Mouse (Mus musculus) myocyte (in vitro differentiated cells): Measurements from ENCODE around the gene Rnf217.

Source experiments
- CEBPB ChIP-seq: IDR thresholded peaks from 2 replicates; pipeline ENCODE4 v1.6.1; 2011; ENCODE audit warnings: mild to moderate bottlenecking, moderate library complexity; ENCODE audit not compliant: poor library complexity, insufficient read depth, severe bottlenecking
- E2F4 ChIP-seq: IDR thresholded peaks from one replicate; pipeline ENCODE4 v1.6.1; 2011; ENCODE audit warnings: mild to moderate bottlenecking, control low read depth, moderate library complexity; ENCODE audit not compliant: insufficient read depth
- MYOD1 ChIP-seq, 3 experiments: IDR thresholded peaks; one replicate each; pipeline ENCODE4 v1.6.1; 2011; ENCODE audit warnings: control low read depth in 2 of 3, low read depth in 2 of 3, mild to moderate bottlenecking in 2 of 3, moderate library complexity in 1 of 3; ENCODE audit not compliant: insufficient read length in 2 of 3, control insufficient read depth in 1 of 3
- POLR2A ChIP-seq: IDR thresholded peaks from one replicate; pipeline ENCODE4 v1.6.1; 2011; ENCODE audit warnings: low read depth, mild to moderate bottlenecking, control low read depth, moderate library complexity; ENCODE audit not compliant: insufficient read length
- POLR2AphosphoS2 ChIP-seq: IDR thresholded peaks from one replicate; pipeline ENCODE4 v1.6.1; 2011; ENCODE audit warnings: low read depth, control low read depth; ENCODE audit not compliant: insufficient read length
- REST ChIP-seq: IDR thresholded peaks from one replicate; pipeline ENCODE4 v1.6.1; 2011; ENCODE audit warnings: mild to moderate bottlenecking, control low read depth, moderate library complexity; ENCODE audit not compliant: insufficient read depth, insufficient read length
- SRF ChIP-seq: IDR thresholded peaks from one replicate; pipeline ENCODE4 v1.6.1; 2011; ENCODE audit warnings: low read depth; ENCODE audit not compliant: control insufficient read depth, insufficient read length
- USF1 ChIP-seq: IDR thresholded peaks from one replicate; pipeline ENCODE4 v1.6.1; 2011; ENCODE audit warnings: low read depth, mild to moderate bottlenecking, control low read depth, moderate library complexity

DNA sequence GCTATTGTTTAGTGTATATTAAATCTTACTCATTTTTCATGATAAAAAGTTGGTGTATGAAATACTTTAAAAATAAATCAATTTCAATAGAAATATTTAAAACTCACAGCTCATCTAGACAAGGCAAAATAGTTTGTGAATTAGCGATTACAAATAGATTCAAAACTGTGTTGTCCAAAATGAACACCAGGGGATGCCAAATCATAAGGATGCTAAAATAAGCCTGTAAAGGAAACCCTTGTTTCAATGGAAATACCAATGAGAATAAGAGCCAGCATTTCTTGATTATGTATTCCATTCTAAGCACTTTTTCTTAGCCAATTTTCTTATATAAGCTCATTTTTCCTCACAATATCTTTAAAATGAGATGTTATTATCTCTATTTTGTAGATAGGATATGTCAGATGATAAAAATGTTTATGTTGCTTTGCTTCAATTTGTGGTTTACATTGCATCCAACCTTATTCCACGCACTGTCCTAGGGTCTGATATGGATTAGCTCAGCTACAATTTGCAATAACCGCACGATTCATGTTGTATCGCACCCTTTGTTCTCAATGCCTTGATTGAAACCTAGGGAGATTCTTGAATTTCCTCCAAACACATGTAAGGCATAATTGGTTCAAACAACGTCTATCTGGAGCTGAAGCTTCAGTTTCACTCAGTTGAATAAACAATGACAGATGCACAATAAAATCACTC is 143.0 kb downstream of the Rnf217 start:
- TF ChIP-seq E2F4 (no peak), USF1 (no peak), MYOD1 (IDR thresholded peaks at IDR 0.05; ENCODE audit: control insufficient read depth in 1 of 3, insufficient read length in 2 of 3, low read depth in 2 of 3) (no peak), POLR2AphosphoS2 (no peak), SRF (no peak), CEBPB (no peak), POLR2A (no peak), REST (no peak)
